Mouse (Mus musculus) heart, adult 2 months (tissue): ENCODE measurements around the gene Pkd1l1.

Experiments
- CTCF ChIP-seq: fragments of 200-600 bp; IDR thresholded peaks from 2 replicates; pipeline ENCODE4 v1.8.1; 2022; ENCODE audit warnings: antibody characterized with exemption, mild to moderate bottlenecking, moderate library complexity
- EP300 ChIP-seq: fragments of 200-500 bp; IDR thresholded peaks from 2 replicates; pipeline ENCODE4 v1.6.1; 2011; ENCODE audit warnings: low read depth, low read length, control low read depth; ENCODE audit not compliant: insufficient read depth
- POLR2A ChIP-seq: fragments of 200-500 bp; IDR thresholded peaks from 2 replicates; pipeline ENCODE4 v1.6.1; 2011; ENCODE audit warnings: mild to moderate bottlenecking, low read depth, low read length, control low read depth; ENCODE audit not compliant: insufficient read depth

- TF ChIP-seq POLR2A (no peak), EP300 (no peak), CTCF (peak; percentile 54)
These were observed 16.0 kb downstream of the Pkd1l1 start for GRCm38 (mm10) chr11:8957023-8957422.
